Mouse (Mus musculus): Measurements from ENCODE around the gene Ide. TPM values are rescaled to one million over a fixed set of nuclear protein-coding genes. Genes with fewer than 3 reads are reported as not detected.

Gene Ide
- 22.7 and 24.0 TPM in 2 replicates for polyA plus RNA-seq (2012; rRNA removed)

DNA sequence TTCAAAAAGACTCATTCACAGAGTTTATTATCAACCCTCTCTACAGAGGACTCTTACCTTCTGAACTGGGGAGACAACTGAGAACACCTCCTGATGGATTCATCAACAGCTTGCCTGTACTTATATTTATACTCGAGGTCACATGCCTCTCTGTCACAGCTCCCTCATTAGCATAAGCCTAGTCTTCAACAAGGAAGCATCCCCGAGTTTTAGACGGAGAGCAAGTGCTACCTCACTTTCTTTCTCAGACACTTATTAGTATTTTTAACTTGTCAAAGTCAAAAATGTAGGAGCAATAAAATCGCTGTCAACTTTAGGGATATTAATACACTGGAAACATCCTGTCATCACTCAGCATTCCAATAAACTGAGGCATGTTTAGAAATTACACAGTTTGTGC lies at the start of gene Ide:
Gene Ide, minus strand, starts transcription at position 101 of the 400 bp plus-strand sequence.
- WGBS: 67% methylated on average over 4 of the region's 4 CpGs
- Histone ChIP-seq H3K4me3 (ENCODE audit: insufficient read depth, low read depth, low read length) (no peak within 1 kb of the TSS), H3K36me3 (ENCODE audit: control insufficient read depth, insufficient read depth, low read length) (no peaks in the 10 kb centered on the region), H3K4me1 (ENCODE audit: control insufficient read depth, insufficient read depth, low read length) (no peaks in the 10 kb centered on the region), H3K27me3 (replicated peaks; ENCODE audit: control insufficient read depth, insufficient read depth, low read length) (no peaks in the 10 kb centered on the region), H3K27ac (ENCODE audit: insufficient read depth, low read depth, low read length) (no peak within 1 kb of the TSS)
- TF ChIP-seq POLR2A (IDR thresholded peaks at IDR 0.05; ENCODE audit: low read depth, low read length): no peak
- no peak for TF ChIP-seq CTCF (conservative IDR thresholded peaks at IDR 0.05; ENCODE audit: insufficient read depth, insufficient read length, low read depth, low read length)
- DNase-seq: no peak

DNA sequence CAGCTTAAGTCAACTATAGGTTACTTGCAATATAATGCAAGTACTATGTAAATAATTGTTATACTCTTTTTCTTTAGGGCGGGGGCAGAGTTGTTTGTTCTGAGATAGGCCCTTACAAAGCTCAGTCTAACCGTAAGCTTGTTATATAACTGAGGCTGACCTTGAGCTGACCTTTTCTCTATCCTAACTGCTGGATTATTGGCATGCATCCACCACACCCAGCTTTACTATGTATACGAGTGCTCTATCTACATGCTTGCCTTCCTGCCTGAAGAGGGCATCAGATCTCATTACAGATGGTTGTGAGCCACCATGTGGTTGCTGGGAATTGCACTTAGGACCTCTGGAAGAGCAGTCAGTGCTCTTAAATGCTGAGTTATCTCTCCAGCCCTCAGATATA lies 48.5 kb upstream of the Ide start:
- Histone ChIP-seq H3K36me3 (ENCODE audit: control insufficient read depth, insufficient read depth, low read length) (no peaks in the 10 kb centered on the region), H3K4me1 (ENCODE audit: control insufficient read depth, insufficient read depth, low read length) (no peaks in the 10 kb centered on the region), H3K27me3 (replicated peaks; ENCODE audit: control insufficient read depth, insufficient read depth, low read length) (no peaks in the 10 kb centered on the region), H3K4me3 (ENCODE audit: insufficient read depth, low read depth, low read length) (no peak overlapping the region), H3K27ac (ENCODE audit: insufficient read depth, low read depth, low read length) (no peak overlapping the region)
- WGBS: 80% methylated on average over 3 of the region's 3 CpGs
- no peak for DNase-seq
- TF ChIP-seq POLR2A (IDR thresholded peaks at IDR 0.05; ENCODE audit: low read depth, low read length) (no peak), CTCF (conservative IDR thresholded peaks at IDR 0.05; ENCODE audit: insufficient read depth, insufficient read length, low read depth, low read length) (no peak)

DNA sequence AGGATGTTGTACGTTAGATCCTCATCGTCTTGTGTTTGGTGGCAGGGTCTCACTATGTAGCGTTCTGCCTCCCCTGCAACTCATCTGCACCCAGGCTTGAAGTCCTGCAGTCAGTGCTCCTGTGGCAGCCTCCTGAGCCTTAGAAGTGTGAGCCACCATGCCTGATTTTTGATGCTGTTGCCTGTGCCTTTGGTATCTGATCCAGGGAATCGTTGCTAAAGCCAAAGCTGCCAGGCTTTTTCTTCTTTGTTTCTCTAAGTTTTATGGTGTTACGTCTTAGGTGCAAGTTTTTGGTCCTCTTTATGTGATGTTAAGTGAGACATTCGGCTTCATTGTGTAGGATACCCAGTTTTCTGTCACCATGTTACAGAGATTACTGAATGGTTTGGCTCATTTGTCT lies 41.2 kb upstream of the Ide start:
- no peak overlapping the region for H3K27ac ChIP-seq (ENCODE audit: insufficient read depth, low read depth, low read length)
- peaks cover 3% of the 10 kb centered on the region; the same call in 1 of the 2 replicates for H3K4me1 ChIP-seq (ENCODE audit: control insufficient read depth, insufficient read depth, low read length)
- no peak overlapping the region for H3K4me3 ChIP-seq (ENCODE audit: insufficient read depth, low read depth, low read length)
- H3K36me3 ChIP-seq (ENCODE audit: control insufficient read depth, insufficient read depth, low read length): no peaks in the 10 kb centered on the region
- TF ChIP-seq CTCF (conservative IDR thresholded peaks at IDR 0.05; ENCODE audit: insufficient read depth, insufficient read length, low read depth, low read length) (no peak), POLR2A (IDR thresholded peaks at IDR 0.05; ENCODE audit: low read depth, low read length) (no peak)
- no peak for DNase-seq
- 69% methylated on average over 6 of the region's 6 CpGs for WGBS
- no peaks in the 10 kb centered on the region for H3K27me3 ChIP-seq (replicated peaks; ENCODE audit: control insufficient read depth, insufficient read depth, low read length)

DNA sequence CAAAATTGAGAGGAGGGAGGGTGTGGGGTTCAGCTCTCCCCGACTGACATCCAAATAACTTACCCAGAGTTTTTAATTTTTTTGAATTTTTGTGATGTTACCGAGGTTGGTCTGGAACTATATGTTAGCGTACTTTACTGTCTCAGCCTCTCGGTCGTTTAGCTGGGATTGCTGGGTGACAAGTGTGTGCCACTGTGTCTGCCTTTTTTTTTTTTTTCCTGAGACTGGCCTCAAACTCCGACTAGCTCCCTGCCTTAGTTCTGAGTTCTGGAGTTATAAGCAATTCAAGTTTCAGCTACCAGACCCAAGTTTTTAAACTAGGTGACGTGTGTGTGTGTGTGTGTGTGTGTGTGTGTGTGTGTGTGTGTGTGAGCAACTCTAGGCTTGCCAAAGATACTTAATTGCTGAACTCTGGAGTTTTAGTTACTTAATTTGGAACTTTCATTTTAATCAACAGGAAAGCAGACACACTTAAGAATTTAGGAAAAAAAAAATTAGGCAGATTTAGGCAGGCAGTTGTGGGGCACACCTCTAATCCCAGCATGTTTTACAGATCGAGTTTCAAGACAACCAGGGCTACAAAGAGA lies 39.8 kb upstream of the Ide start:
- Histone ChIP-seq H3K36me3 (ENCODE audit: control insufficient read depth, insufficient read depth, low read length) (no peaks in the 10 kb centered on the region), H3K4me3 (ENCODE audit: insufficient read depth, low read depth, low read length) (no peak overlapping the region), H3K4me1 (ENCODE audit: control insufficient read depth, insufficient read depth, low read length) (peaks cover 3% of the 10 kb centered on the region; the same call in 1 of the 2 replicates), H3K27ac (ENCODE audit: insufficient read depth, low read depth, low read length) (no peak overlapping the region), H3K27me3 (replicated peaks; ENCODE audit: control insufficient read depth, insufficient read depth, low read length) (no peaks in the 10 kb centered on the region)
- no peak for DNase-seq
- WGBS: 12% methylated on average over 8 of the region's 8 CpGs
- no peak for TF ChIP-seq POLR2A (IDR thresholded peaks at IDR 0.05; ENCODE audit: low read depth, low read length)
- TF ChIP-seq CTCF (conservative IDR thresholded peaks at IDR 0.05; ENCODE audit: insufficient read depth, insufficient read length, low read depth, low read length): no peak

- H3K27ac ChIP-seq (ENCODE audit: insufficient read depth, low read depth, low read length): no peak overlapping the region
- peaks cover 3% of the 10 kb centered on the region; the same call in 1 of the 2 replicates for H3K4me1 ChIP-seq (ENCODE audit: control insufficient read depth, insufficient read depth, low read length)
- TF ChIP-seq POLR2A (IDR thresholded peaks at IDR 0.05; ENCODE audit: low read depth, low read length) (no peak), CTCF (conservative IDR thresholded peaks at IDR 0.05; ENCODE audit: insufficient read depth, insufficient read length, low read depth, low read length) (no peak)
- WGBS: under 1% methylated on average over 11 of the region's 11 CpGs
- H3K4me3 ChIP-seq (ENCODE audit: insufficient read depth, low read depth, low read length): peak overlapping the region; percentile 76; the same call in 1 of the 2 replicates
- DNase-seq: no peak
- H3K36me3 ChIP-seq (ENCODE audit: control insufficient read depth, insufficient read depth, low read length): no peaks in the 10 kb centered on the region
- H3K27me3 ChIP-seq (replicated peaks; ENCODE audit: control insufficient read depth, insufficient read depth, low read length): no peaks in the 10 kb centered on the region
Measured at GRCm38 (mm10) chr19:37376841-37377240, 39.2 kb upstream of the Ide start.

- Histone ChIP-seq H3K4me3 (ENCODE audit: insufficient read depth, low read depth, low read length) (peak within 1 kb of the TSS; percentile 76), H3K27ac (ENCODE audit: insufficient read depth, low read depth, low read length) (peak within 1 kb of the TSS; percentile 82), H3K27me3 (replicated peaks; ENCODE audit: control insufficient read depth, insufficient read depth, low read length) (no peaks in the 10 kb centered on the region), H3K4me1 (ENCODE audit: control insufficient read depth, insufficient read depth, low read length) (peaks cover 3% of the 10 kb centered on the region; the same call in 1 of the 2 replicates), H3K36me3 (ENCODE audit: control insufficient read depth, insufficient read depth, low read length) (no peaks in the 10 kb centered on the region)
- DNase-seq: peak; percentile 98
- under 1% methylated on average over 73 of the region's 73 CpGs for WGBS
- TF ChIP-seq POLR2A (IDR thresholded peaks at IDR 0.05; ENCODE audit: low read depth, low read length): peak; percentile 85
- no peak for TF ChIP-seq CTCF (conservative IDR thresholded peaks at IDR 0.05; ENCODE audit: insufficient read depth, insufficient read length, low read depth, low read length)
Measured at GRCm38 (mm10) chr19:37375755-37376615, 38.3 kb upstream of the Ide start, which contains the start of gene Kif11. Kif11 (plus strand) TSS chr19:37376403.
